Mouse (Mus musculus): ENCODE results near the gene Ifnk.

Ifnk gene

GRCm38 (mm10) chr4:35189794-35190193, 37.9 kb downstream of the Ifnk start:
- peak; percentile 80 for DNase-seq (ENCODE audit: low read depth, low spot score)

- peak; percentile 57 for DNase-seq (ENCODE audit: low read depth, low spot score)
Observed at GRCm38 (mm10) chr4:35192725-35193124, 40.9 kb downstream of the Ifnk start.

- DNase-seq (ENCODE audit: low read depth, low spot score): no peak
Observed at GRCm38 (mm10) chr4:35201700-35202099, 49.8 kb downstream of the Ifnk start.

Data from brain, adult 2 months (tissue).